Mouse (Mus musculus) liver, embryonic 15.5 days (tissue): ENCODE data around the gene Tkfc. TPM values are rescaled to one million over a fixed set of nuclear protein-coding genes. Genes with fewer than 3 reads are reported as not detected.
"Not testable (repeated sequence)": the region's sequence is repeated elsewhere in the genome, so short reads cannot be mapped to it uniquely, and the experiment has no call there.

ENCODE experiments used
- ATAC-seq: fragments of 200-750 bp; cut with Nextera tagmentation; 2 replicates; pipeline ENCODE4 v1.8.0; 2017; ENCODE audit warnings: moderate number of reproducible peaks, mild to moderate bottlenecking, moderate library complexity; ENCODE audit not compliant: insufficient read depth
- H3K27ac ChIP-seq: fragments of 300-500 bp; sonication (generic); replicated peaks from 2 replicates; pipeline ENCODE4 v1.5.1; 2015; ENCODE audit warnings: mild to moderate bottlenecking, inconsistent platforms
- H3K27me3 ChIP-seq: fragments of 300-500 bp; sonication (generic); 2 replicates; pipeline ENCODE4 v1.6.1; 2015; ENCODE audit warnings: mild to moderate bottlenecking, inconsistent platforms
- H3K36me3 ChIP-seq: fragments of 300-500 bp; sonication (generic); replicated peaks from 2 replicates; pipeline ENCODE4 v1.6.1; 2015; ENCODE audit warnings: moderate library complexity, mild to moderate bottlenecking, inconsistent platforms
- H3K4me1 ChIP-seq: fragments of 300-500 bp; sonication (generic); replicated peaks from 2 replicates; pipeline ENCODE4 v1.6.1; 2015; ENCODE audit warnings: inconsistent platforms
- H3K4me2 ChIP-seq: fragments of 300-500 bp; sonication (generic); 2 replicates; pipeline ENCODE4 v1.6.1; 2015; ENCODE audit warnings: moderate library complexity, mild to moderate bottlenecking, inconsistent platforms
- H3K4me3 ChIP-seq: fragments of 300-500 bp; sonication (generic); replicated peaks from 2 replicates; pipeline ENCODE4 v1.5.1; 2015; ENCODE audit warnings: mild to moderate bottlenecking, inconsistent platforms
- H3K9ac ChIP-seq: fragments of 300-500 bp; sonication (generic); 2 replicates; pipeline ENCODE4 v1.6.1; 2015; ENCODE audit warnings: moderate library complexity, mild to moderate bottlenecking, inconsistent platforms
- H3K9me3 ChIP-seq: fragments of 300-500 bp; sonication (generic); replicated peaks from 2 replicates; pipeline ENCODE4 v1.6.1; 2016; ENCODE audit warnings: inconsistent platforms
- WGBS: fragments of 180-500 bp; shearing (Covaris S2); methylation state at CpG from one replicate; pipeline ENCODE4 v1.1.7; 2015; ENCODE audit warnings: mixed read lengths; ENCODE audit not compliant: insufficient replicate concordance; 5-methylcytosine and 5-hydroxymethylcytosine counted together
- polyA plus RNA-seq: library from polyadenylated mRNA; unstranded; fragments of >200 nt; fragmentation: Nextera tagmentation; extraction: Ambion mirVana; gene quantifications from 2 replicates; pipeline ENCODE4 v1.2.1, GENCODE M21; 2015

The Tkfc gene
- polyA plus RNA-seq, 1 experiment from 2014 or later, result 27.1 TPM

GRCm38 (mm10) chr19:10561558-10562314 lies 43.7 kb downstream of the Tkfc start:
- Histone ChIP-seq H3K9me3 (no peaks in the 10 kb centered on the region), H3K4me2 (no peak overlapping the region), H3K4me1 (peaks cover 5% of the 10 kb centered on the region), H3K27ac (peak overlapping the region; percentile 29; the same call in 1 of the 2 replicates), H3K36me3 (no peaks in the 10 kb centered on the region), H3K27me3 (no peaks in the 10 kb centered on the region), H3K9ac (no peak overlapping the region), H3K4me3 (no peak overlapping the region)
- ATAC-seq, result no peak
- 34% methylated on average over 6 of the region's 6 CpGs for WGBS

- Histone ChIP-seq H3K9ac (no peak overlapping the region), H3K36me3 (no peaks in the 10 kb centered on the region), H3K4me1 (peaks cover 13% of the 10 kb centered on the region), H3K27me3 (no peaks in the 10 kb centered on the region), H3K9me3 (no peaks in the 10 kb centered on the region), H3K4me2 (no peak overlapping the region), H3K4me3 (no peak overlapping the region), H3K27ac (no peak overlapping the region)
- ATAC-seq, result no peak
- WGBS, result 48% methylated on average over 5 of the region's 5 CpGs
These were observed 45.3 kb downstream of the Tkfc start for GRCm38 (mm10) chr19:10560108-10560507.

- not testable (repeated sequence) for H3K9ac ChIP-seq, ATAC-seq, H3K27ac ChIP-seq, H3K4me3 ChIP-seq, H3K27me3 ChIP-seq, H3K9me3 ChIP-seq, H3K36me3 ChIP-seq, H3K4me2 ChIP-seq
- 48% methylated on average over 4 of the region's 4 CpGs for WGBS
- peaks cover 20% of the 10 kb centered on the region for H3K4me1 ChIP-seq
These were observed 47.5 kb downstream of the Tkfc start for GRCm38 (mm10) chr19:10557837-10558375.

- ATAC-seq, result no peak
- Histone ChIP-seq H3K4me2 (no peak overlapping the region), H3K36me3 (no peaks in the 10 kb centered on the region; the same call in 1 of the 2 replicates), H3K27ac (no peak overlapping the region), H3K9me3 (no peaks in the 10 kb centered on the region), H3K4me1 (peaks cover 20% of the 10 kb centered on the region), H3K9ac (no peak overlapping the region), H3K27me3 (no peaks in the 10 kb centered on the region), H3K4me3 (no peak overlapping the region)
- WGBS, result 58% methylated on average over 2 of the region's 2 CpGs
These were observed 48.0 kb downstream of the Tkfc start for GRCm38 (mm10) chr19:10557430-10557829.

GRCm38 (mm10) chr19:10557001-10557400 lies 48.5 kb downstream of the Tkfc start:
- no peak overlapping the region for H3K4me2 ChIP-seq
- no peak overlapping the region for H3K9ac ChIP-seq
- no peaks in the 10 kb centered on the region for H3K27me3 ChIP-seq
- H3K9me3 ChIP-seq, result no peaks in the 10 kb centered on the region
- peaks cover 20% of the 10 kb centered on the region for H3K4me1 ChIP-seq
- 43% methylated on average over 2 of the region's 2 CpGs for WGBS
- peak overlapping the region; percentile 76; the same call in 1 of the 2 replicates for H3K27ac ChIP-seq
- ATAC-seq, result no peak
- H3K4me3 ChIP-seq, result no peak overlapping the region
- peaks cover 4% of the 10 kb centered on the region; the same call in 1 of the 2 replicates for H3K36me3 ChIP-seq

- H3K4me1 ChIP-seq, result peaks cover 20% of the 10 kb centered on the region
- peak within 1 kb of the TSS; percentile 77 for H3K4me3 ChIP-seq
- H3K9me3 ChIP-seq, result no peaks in the 10 kb centered on the region
- no peaks in the 10 kb centered on the region for H3K27me3 ChIP-seq
- 2% methylated on average over 43 of the region's 43 CpGs for WGBS
- peaks cover 15% of the 10 kb centered on the region for H3K36me3 ChIP-seq
- peak; percentile 97 for ATAC-seq
- H3K9ac ChIP-seq, result peak within 1 kb of the TSS; percentile 71
- H3K4me2 ChIP-seq, result peak within 1 kb of the TSS; percentile 85
- H3K27ac ChIP-seq, result peak within 1 kb of the TSS; percentile 76
These were observed 49.6 kb downstream of the Tkfc start, which contains the start of gene Tmem216 for GRCm38 (mm10) chr19:10555624-10556510. Gene Tmem216 (minus strand): TSS chr19:10556238.

GRCm38 (mm10) chr19:10539454-10539853 lies 66.0 kb downstream of the Tkfc start:
- peaks cover 12% of the 10 kb centered on the region for H3K4me1 ChIP-seq
- WGBS, result 33% methylated on average over 5 of the region's 5 CpGs
- peaks cover 92% of the 10 kb centered on the region for H3K36me3 ChIP-seq
- no peaks in the 10 kb centered on the region for H3K9me3 ChIP-seq
- no peak overlapping the region; the same call in 1 of the 2 replicates for H3K4me2 ChIP-seq
- H3K27me3 ChIP-seq, result no peaks in the 10 kb centered on the region
- ATAC-seq, result peak; percentile 89
- H3K9ac ChIP-seq, result no peak overlapping the region
- H3K27ac ChIP-seq, result peak overlapping the region; percentile 51; the same call in 1 of the 2 replicates
- no peak overlapping the region for H3K4me3 ChIP-seq

Other genes starting within 250 kb of the Tkfc start
- 0.10 and 0.24 TPM in 2 replicates for gene Syt7, start 216.6 kb downstream of the Tkfc start, polyA plus RNA-seq
- 0.07 TPM in 1 of 2 replicates, not detected in the other for gene Lrrc10b, start 148.2 kb downstream of the Tkfc start, polyA plus RNA-seq
- gene Ppp1r32, start 122.7 kb downstream of the Tkfc start, polyA plus RNA-seq, result not detected in 2 replicates
- gene Cpsf7, start 80.4 kb downstream of the Tkfc start, polyA plus RNA-seq, result 11.1 and 12.3 TPM in 2 replicates
- gene Sdhaf2, start 79.5 kb downstream of the Tkfc start, polyA plus RNA-seq, result 26.3 and 26.6 TPM in 2 replicates
- gene Tmem216, start 49.4 kb downstream of the Tkfc start, polyA plus RNA-seq, result 11.7 and 12.1 TPM in 2 replicates
- 14.5 and 18.0 TPM in 2 replicates for gene Cyb561a3, start 28.5 kb downstream of the Tkfc start, polyA plus RNA-seq
- 10.9 and 11.6 TPM in 2 replicates for gene Tmem138, start 28.3 kb downstream of the Tkfc start, polyA plus RNA-seq
- 151 and 177 TPM in 2 replicates for gene Ddb1, start 327 bp downstream of the Tkfc start, polyA plus RNA-seq
- gene Vwce, start 28.6 kb upstream of the Tkfc start, polyA plus RNA-seq, result 11.8 and 11.9 TPM in 2 replicates
- not detected in 2 replicates for gene Pga5, start 72.4 kb upstream of the Tkfc start, polyA plus RNA-seq
- 11.4 and 12.1 TPM in 2 replicates for gene Vps37c, start 83.1 kb upstream of the Tkfc start, polyA plus RNA-seq
- gene Cd5, start 133.3 kb upstream of the Tkfc start, polyA plus RNA-seq, result 0.03 TPM in 1 of 2 replicates, not detected in the other
- 0.05 TPM in 1 of 2 replicates, not detected in the other for gene Cd6, start 224.4 kb upstream of the Tkfc start, polyA plus RNA-seq
- 1.2 and 1.7 TPM in 2 replicates for gene Slc15a3, start 234.1 kb upstream of the Tkfc start, polyA plus RNA-seq